Mouse (Mus musculus): ENCODE results near the gene Gm29666.

DNA sequence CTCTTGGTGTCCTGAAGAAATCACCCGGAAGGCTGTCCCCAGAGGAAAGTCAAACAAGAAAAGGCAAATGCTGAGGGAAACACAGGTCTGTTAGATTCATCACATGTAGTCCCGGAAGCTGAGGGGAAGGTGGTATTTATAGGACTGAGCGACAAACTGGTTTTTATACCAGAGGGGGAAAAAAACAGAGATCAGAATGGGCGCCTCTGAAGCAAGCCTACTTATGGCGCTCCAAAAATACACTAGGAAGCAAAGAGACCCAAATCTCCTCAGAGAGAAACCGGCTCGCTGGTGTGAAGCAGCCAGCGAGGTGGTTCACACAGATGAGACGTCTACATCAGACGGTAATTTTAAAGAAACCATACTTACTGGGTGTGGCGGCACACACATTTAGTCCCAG, 46.8 kb downstream of the Gm29666 start:
- TF ChIP-seq USF1 (IDR thresholded peaks at IDR 0.05; ENCODE audit: low read depth) (no peak), CTCF (IDR thresholded peaks at IDR 0.05; ENCODE audit: control insufficient read depth, insufficient read depth, insufficient read length) (no peak), MAX (IDR thresholded peaks at IDR 0.05) (no peak), MYOG (IDR thresholded peaks at IDR 0.05; ENCODE audit: control insufficient read depth, extremely low read depth, insufficient read length) (no peak), CEBPB (IDR thresholded peaks at IDR 0.05; ENCODE audit: low read depth) (no peak)

Data from C2C12 (cell line).